In genomic region chr4:123750707-123751312, GRCm38 (mm10) we compare ENCODE assay signal across 8 mouse cellular contexts. TPM values are rescaled to one million over a fixed set of nuclear protein-coding genes. Genes with fewer than 3 reads are reported as not detected.
A peak's percentile ranks its signal among the peaks of the same experiment; 100 is the strongest.
DNase-seq lines count a peak whose midpoint lies in the region; ATAC-seq and TF ChIP-seq lines count a peak whose summit lies in the region.

No protein-coding gene starts in this region.

- peak overlapping the region; percentile 91 for H3ac ChIP-seq in myocyte (ENCODE audit: control insufficient read depth, insufficient read length)

- peaks cover 29% of the 10 kb centered on the region for H3K4me1 ChIP-seq in forebrain, embryonic 13.5 days
- peaks cover 35% of the 10 kb centered on the region for H3K4me1 ChIP-seq in hindbrain, embryonic 15.5 days (replicated peaks)
- H3K4me1 ChIP-seq in liver, embryonic 13.5 days (replicated peaks) = peaks cover 29% of the 10 kb centered on the region

- ATAC-seq in forebrain, embryonic 13.5 days = no peak
- no peak for ATAC-seq in hindbrain, embryonic 15.5 days (ENCODE audit: low FRiP score, low read depth)
- no peak for ATAC-seq in liver, embryonic 13.5 days (ENCODE audit: low read depth)

- peak overlapping the region; percentile 99 for H3K4me3 ChIP-seq in forebrain, embryonic 13.5 days
- H3K4me3 ChIP-seq in hindbrain, embryonic 15.5 days = peak overlapping the region; percentile 88
- H3K4me3 ChIP-seq in liver, embryonic 13.5 days (replicated peaks) = peak overlapping the region; percentile 98
- H3K4me3 ChIP-seq in myocyte = peak overlapping the region; percentile 87

- no peaks in the 10 kb centered on the region for H3K9me3 ChIP-seq in forebrain, embryonic 13.5 days (replicated peaks)
- H3K9me3 ChIP-seq in hindbrain, embryonic 15.5 days = no peaks in the 10 kb centered on the region
- no peaks in the 10 kb centered on the region for H3K9me3 ChIP-seq in liver, embryonic 13.5 days (replicated peaks)

- no peaks in the 10 kb centered on the region for H3K36me3 ChIP-seq in forebrain, embryonic 13.5 days (ENCODE audit: poor library complexity, severe bottlenecking)
- H3K36me3 ChIP-seq in hindbrain, embryonic 15.5 days = no peaks in the 10 kb centered on the region
- no peaks in the 10 kb centered on the region for H3K36me3 ChIP-seq in liver, embryonic 13.5 days
- H3K36me3 ChIP-seq in myocyte (ENCODE audit: control insufficient read depth, insufficient read depth) = peaks cover 4% of the 10 kb centered on the region

- peaks cover 40% of the 10 kb centered on the region for H3K79me2 ChIP-seq in myocyte (ENCODE audit: control insufficient read depth, insufficient read depth)

- WGBS in forebrain, embryonic 13.5 days = 0% methylated on average over 8 of the region's 8 CpGs
- WGBS in hindbrain, embryonic 15.5 days = 0% methylated on average over 8 of the region's 8 CpGs
- WGBS in liver, embryonic 13.5 days (ENCODE audit: insufficient replicate concordance) = 2% methylated on average over 8 of the region's 8 CpGs

- peak overlapping the region; percentile 96 for H3K9ac ChIP-seq in forebrain, embryonic 13.5 days
- peak overlapping the region; percentile 39 for H3K9ac ChIP-seq in hindbrain, embryonic 15.5 days
- peak overlapping the region; percentile 95 for H3K9ac ChIP-seq in liver, embryonic 13.5 days

- no peak for TF ChIP-seq POLR2A in myocyte (IDR thresholded peaks at IDR 0.05; ENCODE audit: insufficient read length, low read depth)

- peak overlapping the region; percentile 70 for H3K4me2 ChIP-seq in forebrain, embryonic 13.5 days
- H3K4me2 ChIP-seq in hindbrain, embryonic 15.5 days = peak overlapping the region; percentile 68
- peak overlapping the region; percentile 97 for H3K4me2 ChIP-seq in liver, embryonic 13.5 days
- H3K4me2 ChIP-seq in myocyte (ENCODE audit: low read depth) = peak overlapping the region; percentile 92

- H3K27ac ChIP-seq in forebrain, embryonic 13.5 days = peak overlapping the region; percentile 92; the same call in 1 of the 2 replicates
- H3K27ac ChIP-seq in hindbrain, embryonic 15.5 days (replicated peaks) = peak overlapping the region; percentile 76
- no peak overlapping the region for H3K27ac ChIP-seq in liver, embryonic 13.5 days

- H3K27me3 ChIP-seq in forebrain, embryonic 13.5 days = no peaks in the 10 kb centered on the region
- H3K27me3 ChIP-seq in hindbrain, embryonic 15.5 days = no peaks in the 10 kb centered on the region
- peaks cover 7% of the 10 kb centered on the region; the same call in 1 of the 2 replicates for H3K27me3 ChIP-seq in liver, embryonic 13.5 days
- H3K27me3 ChIP-seq in myocyte (ENCODE audit: control insufficient read depth, insufficient read depth, insufficient read length) = no peaks in the 10 kb centered on the region

- peak; percentile 51 for DNase-seq in layer of hippocampus, adult 9-11 months
- DNase-seq in layer of hippocampus, adult 9-10 months (ENCODE audit: low spot score) = no peak
- DNase-seq in R1 (ENCODE audit: low read depth, low spot score) = peak; percentile 16
- no peak for DNase-seq in liver, embryonic 13.5 days
- DNase-seq in right cerebral cortex, postnatal 25 days = no peak

TF ChIP-seq in myocyte, 11 proteins besides CTCF, POLR2A, EP300 and RAD21:
- no peak for TF ChIP-seq MYOG (IDR thresholded peaks at IDR 0.05; ENCODE audit: control insufficient read depth in 1 of 3, insufficient read depth in 1 of 3, insufficient read length in 2 of 3, low read depth in 2 of 3)
- TF ChIP-seq TCF3 (IDR thresholded peaks at IDR 0.05; ENCODE audit: insufficient read length, low read depth) = no peak
- TF ChIP-seq MYOD1 (IDR thresholded peaks at IDR 0.05; ENCODE audit: control insufficient read depth in 1 of 3, insufficient read length in 2 of 3, low read depth in 2 of 3) = no peak
- TF ChIP-seq REST (IDR thresholded peaks at IDR 0.05; ENCODE audit: insufficient read depth, insufficient read length) = no peak
- no peak for TF ChIP-seq SRF (IDR thresholded peaks at IDR 0.05; ENCODE audit: control insufficient read depth, insufficient read length, low read depth)
- no peak for TF ChIP-seq CEBPB (IDR thresholded peaks at IDR 0.05; ENCODE audit: insufficient read depth, poor library complexity, severe bottlenecking)
- TF ChIP-seq E2F4 (IDR thresholded peaks at IDR 0.05; ENCODE audit: insufficient read depth) = no peak
- TF ChIP-seq MAX (IDR thresholded peaks at IDR 0.05; ENCODE audit: low read depth) = no peak
- no peak for TF ChIP-seq TCF12 (IDR thresholded peaks at IDR 0.05; ENCODE audit: insufficient read depth, poor library complexity, severe bottlenecking)
- no peak for TF ChIP-seq POLR2AphosphoS2 (IDR thresholded peaks at IDR 0.05; ENCODE audit: insufficient read length, low read depth)
- TF ChIP-seq USF1 (IDR thresholded peaks at IDR 0.05; ENCODE audit: low read depth) = no peak

RNA-seq across cellular contexts. Expression of gene Akirin1, which starts 0.7 kb away (rescaled TPM):
- polyA plus RNA-seq in forebrain, embryonic 13.5 days (2015; fragmentation: Nextera tagmentation; extraction: Ambion mirVana) = 74.6 and 78.9 TPM in 2 replicates
- polyA plus RNA-seq in hindbrain, embryonic 15.5 days (2015; fragmentation: Nextera tagmentation; extraction: Ambion mirVana) = 79.8 and 82.1 TPM in 2 replicates
- 28.3 and 31.7 TPM in 2 replicates for polyA plus RNA-seq in liver, embryonic 13.5 days (2015; fragmentation: Nextera tagmentation; extraction: Ambion mirVana)
- polyA plus RNA-seq in myocyte (2012; fragmentation: generic; extraction: Trizol) = 30.0 TPM

RNA-seq across cellular contexts. Expression of gene Ndufs5, which starts 32.8 kb away (rescaled TPM):
- 352 and 406 TPM in 2 replicates for polyA plus RNA-seq in forebrain, embryonic 13.5 days (2015; fragmentation: Nextera tagmentation; extraction: Ambion mirVana)
- polyA plus RNA-seq in hindbrain, embryonic 15.5 days (2015; fragmentation: Nextera tagmentation; extraction: Ambion mirVana) = 457 and 489 TPM in 2 replicates
- polyA plus RNA-seq in liver, embryonic 13.5 days (2015; fragmentation: Nextera tagmentation; extraction: Ambion mirVana) = 192 and 201 TPM in 2 replicates
- polyA plus RNA-seq in myocyte (2012; fragmentation: generic; extraction: Trizol) = 484 TPM

RNA-seq across cellular contexts. Expression of gene Rhbdl2, which starts 36.9 kb away (rescaled TPM):
- polyA plus RNA-seq in forebrain, embryonic 13.5 days (2015; fragmentation: Nextera tagmentation; extraction: Ambion mirVana) = 0.61 and 1.3 TPM in 2 replicates
- 1.6 and 1.9 TPM in 2 replicates for polyA plus RNA-seq in hindbrain, embryonic 15.5 days (2015; fragmentation: Nextera tagmentation; extraction: Ambion mirVana)
- polyA plus RNA-seq in liver, embryonic 13.5 days (2015; fragmentation: Nextera tagmentation; extraction: Ambion mirVana) = not detected in 2 replicates
- 2.7 TPM for polyA plus RNA-seq in myocyte (2012; fragmentation: generic; extraction: Trizol)

Comparison
In these comparisons a context has a peak if more than half of its experiments do, and no peak if none do; other contexts are left out.
1. DNase-seq: peak in layer of hippocampus, adult 9-11 months (single experiment) and R1 (single experiment); none in layer of hippocampus, adult 9-10 months (single experiment), liver, embryonic 13.5 days (single experiment) and right cerebral cortex, postnatal 25 days (single experiment).
2. H3K9ac ChIP-seq: peak in every context shown above with its lines; median percentile 96 in forebrain, embryonic 13.5 days; 95 in liver, embryonic 13.5 days; 39 in hindbrain, embryonic 15.5 days.
3. Peak in every context shown above with its lines, with median percentiles within 50 percentile points of each other: H3K4me2 ChIP-seq and H3K4me3 ChIP-seq.